Mouse (Mus musculus) adipocyte (in vitro differentiated cells): ENCODE data around the gene Smarcd3.

ENCODE experiments used
- DNase-seq: peaks from one replicate; pipeline ENCODE4 v3.0.0-alpha.2; 2016; ENCODE audit warnings: low spot score

Gene Smarcd3

GRCm38 (mm10) chr5:24597221-24597728 lies 26.9 kb downstream of the Smarcd3 start:
- DNase-seq = peak; percentile 95

- no peak for DNase-seq
Measured at GRCm38 (mm10) chr5:24596519-24597171, 27.6 kb downstream of the Smarcd3 start.

GRCm38 (mm10) chr5:24595786-24596380 lies 28.3 kb downstream of the Smarcd3 start:
- DNase-seq = no peak

GRCm38 (mm10) chr5:24595261-24595660 lies 28.9 kb downstream of the Smarcd3 start:
- no peak for DNase-seq

GRCm38 (mm10) chr5:24594346-24594745 lies 29.9 kb downstream of the Smarcd3 start:
- no peak for DNase-seq

- DNase-seq = no peak
Measured at GRCm38 (mm10) chr5:24593928-24594327, 30.3 kb downstream of the Smarcd3 start.

- no peak for DNase-seq
Measured at GRCm38 (mm10) chr5:24593230-24593629, 31.0 kb downstream of the Smarcd3 start.

GRCm38 (mm10) chr5:24592471-24593160 lies 31.6 kb downstream of the Smarcd3 start:
- no peak for DNase-seq

GRCm38 (mm10) chr5:24591796-24592470 lies 32.3 kb downstream of the Smarcd3 start:
- DNase-seq = no peak

- no peak for DNase-seq
Measured at GRCm38 (mm10) chr5:24591268-24591721, 32.9 kb downstream of the Smarcd3 start.

GRCm38 (mm10) chr5:24589511-24590500 lies 34.4 kb downstream of the Smarcd3 start:
- no peak for DNase-seq

GRCm38 (mm10) chr5:24587200-24587577 lies 37.0 kb downstream of the Smarcd3 start:
- DNase-seq = peak; percentile 69

- DNase-seq = peak; percentile 84
Measured at GRCm38 (mm10) chr5:24586547-24587199, 37.5 kb downstream of the Smarcd3 start, which contains the start of gene Chpf2. Chpf2 (plus strand) TSS chr5:24586741.

- no peak for DNase-seq
Measured at GRCm38 (mm10) chr5:24586106-24586505, 38.1 kb downstream of the Smarcd3 start.

- no peak for DNase-seq
Measured at GRCm38 (mm10) chr5:24578109-24578963, 45.9 kb downstream of the Smarcd3 start.

GRCm38 (mm10) chr5:24577183-24577929 lies 46.9 kb downstream of the Smarcd3 start, which contains the start of gene Abcf2:
Abcf2 (minus strand) TSS chr5:24577467.
- DNase-seq = peak; percentile 100

GRCm38 (mm10) chr5:24576801-24577182 lies 47.4 kb downstream of the Smarcd3 start:
- DNase-seq = peak; percentile 37

- no peak for DNase-seq
Measured at GRCm38 (mm10) chr5:24575948-24576347, 48.3 kb downstream of the Smarcd3 start.

- no peak for DNase-seq
Measured at GRCm38 (mm10) chr5:24556709-24557108, 67.5 kb downstream of the Smarcd3 start, which contains the start of gene 4931409K22Rik. 4931409K22Rik (minus strand) TSS chr5:24556809.
